Mouse (Mus musculus): Measurements from ENCODE around the gene Camta2. TPM values are rescaled to one million over a fixed set of nuclear protein-coding genes. Genes with fewer than 3 reads are reported as not detected.

The Camta2 gene
- polyA plus RNA-seq, 1 experiment from 2014 or later = 8.7 TPM

DNA sequence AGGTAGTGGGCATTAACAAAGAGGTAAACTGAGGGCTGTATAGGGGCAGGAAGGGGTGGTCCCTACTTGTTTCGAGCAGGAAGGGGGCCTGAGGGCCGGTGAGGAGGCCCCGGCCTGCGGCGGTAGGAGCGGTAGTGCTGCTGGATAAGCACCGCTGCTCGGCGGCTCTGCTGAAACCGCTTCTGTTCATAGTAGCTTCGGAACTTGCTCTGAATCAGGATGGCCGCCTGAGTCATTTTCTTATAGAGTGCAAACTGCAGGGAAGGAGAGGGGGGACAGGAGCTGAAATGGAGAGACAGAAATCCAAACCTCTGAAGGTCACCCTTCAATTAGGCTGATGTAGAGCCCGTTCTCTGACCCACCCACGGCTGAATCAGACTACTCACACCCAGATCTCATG lies 17.4 kb downstream of the Camta2 start:
- ATAC-seq (no peak), DNase-seq (ENCODE audit: low spot score) (no peak)
- H3K27ac ChIP-seq (ENCODE audit: low read depth, low read length) = peak overlapping the region; percentile 96; the same call in 1 of the 2 replicates
- H3K9ac ChIP-seq (ENCODE audit: low read length) = peak overlapping the region; percentile 83
- peaks cover 14% of the 10 kb centered on the region for H3K4me1 ChIP-seq (ENCODE audit: control insufficient read depth, insufficient read depth, low read length)
- peaks cover 36% of the 10 kb centered on the region for H3K36me3 ChIP-seq (ENCODE audit: control insufficient read depth, insufficient read depth, low read length)
- WGBS = 39% methylated on average over 14 of the region's 14 CpGs
- no peaks in the 10 kb centered on the region for H3K27me3 ChIP-seq (replicated peaks; ENCODE audit: control insufficient read depth, insufficient read depth, low read length)
- H3K4me3 ChIP-seq (ENCODE audit: low read depth, low read length) = peak overlapping the region; percentile 68
- H3K9me3 ChIP-seq (replicated peaks; ENCODE audit: control insufficient read depth, low read length) = no peaks in the 10 kb centered on the region
- H3K4me2 ChIP-seq (ENCODE audit: low read length) = peak overlapping the region; percentile 97

DNA sequence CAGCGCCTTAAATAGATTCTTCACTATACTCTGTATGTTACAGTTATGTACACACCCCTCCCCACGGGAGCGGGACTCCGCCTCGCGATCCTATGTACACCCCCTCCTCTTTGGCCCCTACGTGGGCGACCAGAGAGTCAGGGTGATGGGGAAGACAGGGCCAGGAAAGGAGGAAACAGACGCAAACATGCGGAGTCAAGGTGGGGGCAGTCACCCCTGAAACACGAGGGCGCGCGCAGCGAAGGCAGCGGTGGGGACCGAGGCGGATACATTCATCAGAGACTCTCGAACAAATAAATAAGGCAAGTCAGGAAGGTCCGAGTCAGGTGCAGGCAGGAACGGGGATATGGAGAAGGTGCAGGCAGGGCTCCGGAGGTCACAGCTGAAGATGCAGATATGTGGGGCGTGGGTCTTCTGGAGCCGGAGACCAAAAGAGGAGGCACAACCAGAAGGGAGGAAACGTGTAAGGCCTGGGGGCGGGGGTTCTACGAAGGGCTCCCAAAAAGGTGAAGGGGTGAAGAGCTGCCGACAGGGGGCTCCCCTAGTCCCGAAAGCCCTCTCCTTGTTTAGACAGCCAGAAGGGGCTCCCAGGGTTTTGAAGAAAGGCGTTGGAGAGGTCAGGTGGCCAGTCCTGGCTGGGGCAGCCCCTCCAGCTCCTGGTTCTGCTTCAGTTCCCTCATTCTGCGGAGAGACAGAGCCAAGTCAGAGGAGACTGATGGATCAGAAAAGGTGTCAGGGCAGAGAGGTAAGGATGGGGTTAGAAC lies 18.1 kb downstream of the Camta2 start:
- peak overlapping the region; percentile 83 for H3K9ac ChIP-seq (ENCODE audit: low read length)
- peak; percentile 78 for DNase-seq (ENCODE audit: low spot score)
- H3K27me3 ChIP-seq (replicated peaks; ENCODE audit: control insufficient read depth, insufficient read depth, low read length) = no peaks in the 10 kb centered on the region
- ATAC-seq = peak; percentile 47
- peaks cover 14% of the 10 kb centered on the region for H3K4me1 ChIP-seq (ENCODE audit: control insufficient read depth, insufficient read depth, low read length)
- peak overlapping the region; percentile 97 for H3K4me2 ChIP-seq (ENCODE audit: low read length)
- H3K27ac ChIP-seq (ENCODE audit: low read depth, low read length) = peak overlapping the region; percentile 96
- H3K9me3 ChIP-seq (replicated peaks; ENCODE audit: control insufficient read depth, low read length) = no peaks in the 10 kb centered on the region
- H3K36me3 ChIP-seq (ENCODE audit: control insufficient read depth, insufficient read depth, low read length) = peaks cover 36% of the 10 kb centered on the region
- WGBS = under 1% methylated on average over 31 of the region's 31 CpGs
- peak overlapping the region; percentile 68 for H3K4me3 ChIP-seq (ENCODE audit: low read depth, low read length)

DNA sequence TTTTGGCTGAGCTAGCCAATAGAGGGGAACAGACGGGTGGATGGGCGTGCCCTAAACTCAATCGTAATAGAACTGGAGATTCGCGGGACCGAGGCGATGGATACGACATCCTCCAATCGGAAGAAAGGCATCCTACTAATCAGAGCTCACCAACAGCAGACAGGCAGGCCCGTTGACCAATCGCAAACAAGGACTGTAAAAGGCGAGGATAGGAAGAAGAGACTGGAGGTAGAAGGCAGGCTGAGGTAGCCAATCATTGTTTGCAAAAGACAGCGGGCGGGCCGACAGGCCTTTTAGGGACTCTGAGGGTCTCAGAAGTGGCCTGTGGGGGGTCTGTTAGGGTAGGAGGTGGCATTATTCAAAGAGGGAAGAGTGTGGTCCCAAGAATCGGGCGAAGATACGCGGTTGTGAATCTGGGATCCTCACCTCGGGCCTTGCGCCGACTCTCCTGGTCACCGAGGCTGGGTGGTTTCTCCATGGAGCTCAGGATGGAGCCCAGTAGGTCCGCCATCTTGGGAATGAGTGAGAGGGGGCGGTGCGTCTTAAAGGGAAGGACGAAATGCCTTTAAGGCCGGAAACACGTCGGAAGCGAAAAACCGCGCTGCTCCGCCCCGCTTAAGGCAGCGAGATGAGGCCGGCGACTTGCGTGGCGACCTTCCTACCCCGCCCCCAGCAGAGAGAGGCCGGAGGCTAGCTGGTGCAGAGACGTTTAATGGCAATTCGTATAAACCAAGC lies 19.0 kb downstream of the Camta2 start, which contains the start of gene Spag7:
Gene Spag7, minus strand, starts transcription at position 646 of the 735 bp plus-strand sequence.
- H3K27ac ChIP-seq (ENCODE audit: low read depth, low read length) = peak within 1 kb of the TSS; percentile 96
- no peaks in the 10 kb centered on the region for H3K9me3 ChIP-seq (replicated peaks; ENCODE audit: control insufficient read depth, low read length)
- DNase-seq (ENCODE audit: low spot score) (peak; percentile 100), ATAC-seq (peak; percentile 97)
- H3K4me3 ChIP-seq (ENCODE audit: low read depth, low read length) = peak within 1 kb of the TSS; percentile 68
- WGBS = under 1% methylated on average over 44 of the region's 44 CpGs
- no peaks in the 10 kb centered on the region for H3K27me3 ChIP-seq (replicated peaks; ENCODE audit: control insufficient read depth, insufficient read depth, low read length)
- H3K36me3 ChIP-seq (ENCODE audit: control insufficient read depth, insufficient read depth, low read length) = peaks cover 39% of the 10 kb centered on the region
- peak within 1 kb of the TSS; percentile 97 for H3K4me2 ChIP-seq (ENCODE audit: low read length)
- H3K4me1 ChIP-seq (ENCODE audit: control insufficient read depth, insufficient read depth, low read length) = peaks cover 14% of the 10 kb centered on the region
- peak within 1 kb of the TSS; percentile 83 for H3K9ac ChIP-seq (ENCODE audit: low read length)

DNA sequence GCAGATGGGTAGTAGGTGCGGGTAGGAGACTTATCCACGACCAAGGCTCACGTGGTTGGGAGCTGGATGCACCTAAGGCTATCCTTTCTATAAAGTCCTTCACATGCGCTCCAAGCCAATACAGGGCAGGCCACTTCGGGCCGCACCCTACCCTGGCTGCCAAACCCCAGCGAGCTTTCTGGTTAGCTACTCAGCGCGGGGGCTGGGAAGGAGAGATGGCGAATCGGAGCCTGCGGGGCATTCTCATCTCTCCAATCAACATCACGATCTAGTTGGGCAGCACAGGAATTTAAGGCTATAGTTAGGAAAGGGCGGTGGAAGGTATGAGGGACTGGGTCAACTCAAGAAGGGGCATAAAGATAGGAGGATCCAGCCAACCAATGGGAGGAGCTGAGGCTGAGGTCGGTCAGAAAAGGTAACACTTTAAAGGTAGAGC lies 19.6 kb downstream of the Camta2 start:
- 1% methylated on average over 15 of the region's 15 CpGs for WGBS
- H3K9me3 ChIP-seq (replicated peaks; ENCODE audit: control insufficient read depth, low read length) = no peaks in the 10 kb centered on the region
- peak overlapping the region; percentile 68 for H3K4me3 ChIP-seq (ENCODE audit: low read depth, low read length)
- DNase-seq (ENCODE audit: low spot score) (no peak), ATAC-seq (no peak)
- peaks cover 14% of the 10 kb centered on the region for H3K4me1 ChIP-seq (ENCODE audit: control insufficient read depth, insufficient read depth, low read length)
- peak overlapping the region; percentile 85 for H3K4me2 ChIP-seq (ENCODE audit: low read length)
- H3K9ac ChIP-seq (ENCODE audit: low read length) = peak overlapping the region; percentile 70
- H3K27ac ChIP-seq (ENCODE audit: low read depth, low read length) = peak overlapping the region; percentile 74
- H3K36me3 ChIP-seq (ENCODE audit: control insufficient read depth, insufficient read depth, low read length) = peaks cover 42% of the 10 kb centered on the region
- no peaks in the 10 kb centered on the region for H3K27me3 ChIP-seq (replicated peaks; ENCODE audit: control insufficient read depth, insufficient read depth, low read length)

DNA sequence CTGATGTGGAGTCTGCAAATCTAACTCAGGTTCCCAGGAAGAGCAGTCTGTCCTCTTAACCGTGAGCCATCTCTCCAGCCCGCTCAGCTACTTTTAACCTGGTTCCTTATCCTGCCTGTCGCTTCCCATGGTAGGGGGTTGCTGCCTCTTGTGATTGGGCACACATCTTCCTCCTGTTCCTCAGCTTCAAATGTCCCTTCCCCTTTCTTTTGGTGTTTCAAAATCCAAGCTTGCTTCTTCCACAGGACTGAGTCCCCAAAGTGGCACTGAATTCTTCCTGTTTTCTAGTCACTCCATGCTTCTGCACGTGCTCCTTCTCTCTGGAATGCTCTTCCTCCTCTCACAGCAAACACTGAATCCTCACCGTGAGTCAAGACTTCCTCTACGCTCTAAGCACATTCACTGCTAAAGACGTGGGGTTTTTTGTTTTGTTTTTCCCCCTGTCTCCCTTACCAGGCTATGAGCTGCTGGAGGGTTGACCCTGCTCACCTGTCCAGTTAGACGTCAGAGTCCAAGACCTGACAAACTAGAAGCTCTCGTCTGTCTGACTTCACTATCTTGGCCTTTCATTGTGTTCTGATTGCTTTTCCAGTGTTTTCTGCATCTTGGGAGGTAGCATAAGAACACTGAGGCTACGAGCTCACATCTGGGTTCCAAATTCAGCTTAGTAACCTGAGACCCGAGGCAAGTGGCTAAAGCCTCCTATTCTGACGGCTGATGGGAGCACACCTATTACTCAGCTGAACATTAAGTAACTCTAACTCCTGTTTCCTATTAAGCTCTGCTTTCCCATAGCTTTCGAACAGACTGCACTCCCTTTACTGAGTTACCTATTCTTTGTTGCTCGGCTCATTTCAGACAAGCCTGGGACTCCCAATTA lies 20.4 kb downstream of the Camta2 start:
- WGBS = 72% methylated on average over 14 of the region's 14 CpGs
- peak overlapping the region; percentile 74; the same call in 1 of the 2 replicates for H3K27ac ChIP-seq (ENCODE audit: low read depth, low read length)
- no peak for ATAC-seq
- H3K4me1 ChIP-seq (ENCODE audit: control insufficient read depth, insufficient read depth, low read length) = peaks cover 14% of the 10 kb centered on the region
- H3K4me2 ChIP-seq (ENCODE audit: low read length) = peak overlapping the region; percentile 85
- H3K9ac ChIP-seq (ENCODE audit: low read length) = peak overlapping the region; percentile 70
- H3K9me3 ChIP-seq (replicated peaks; ENCODE audit: control insufficient read depth, low read length) = no peaks in the 10 kb centered on the region
- peaks cover 50% of the 10 kb centered on the region for H3K36me3 ChIP-seq (ENCODE audit: control insufficient read depth, insufficient read depth, low read length)
- DNase-seq (ENCODE audit: low spot score) = no peak
- peak overlapping the region; percentile 68 for H3K4me3 ChIP-seq (ENCODE audit: low read depth, low read length)
- no peaks in the 10 kb centered on the region for H3K27me3 ChIP-seq (replicated peaks; ENCODE audit: control insufficient read depth, insufficient read depth, low read length)

DNA sequence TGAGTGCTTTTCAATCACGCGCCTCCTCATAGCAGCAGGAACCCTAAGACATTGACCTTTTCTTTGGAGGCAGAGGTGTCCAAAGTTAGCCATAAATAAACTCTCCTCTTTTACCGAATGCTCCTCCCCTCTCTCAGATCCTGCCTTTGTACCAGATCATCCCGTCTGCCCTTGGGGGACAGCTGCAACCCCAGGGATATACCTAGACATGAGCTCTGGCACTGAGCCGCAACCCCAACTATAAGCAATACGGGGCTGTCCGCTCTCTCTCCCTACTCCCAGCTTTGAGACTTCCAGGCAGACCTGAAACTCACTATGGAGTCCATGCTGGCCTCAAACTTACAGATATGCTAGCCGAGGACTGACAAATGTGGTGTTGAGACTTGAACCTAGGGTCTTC lies 21.2 kb downstream of the Camta2 start:
- ATAC-seq = no peak

DNA sequence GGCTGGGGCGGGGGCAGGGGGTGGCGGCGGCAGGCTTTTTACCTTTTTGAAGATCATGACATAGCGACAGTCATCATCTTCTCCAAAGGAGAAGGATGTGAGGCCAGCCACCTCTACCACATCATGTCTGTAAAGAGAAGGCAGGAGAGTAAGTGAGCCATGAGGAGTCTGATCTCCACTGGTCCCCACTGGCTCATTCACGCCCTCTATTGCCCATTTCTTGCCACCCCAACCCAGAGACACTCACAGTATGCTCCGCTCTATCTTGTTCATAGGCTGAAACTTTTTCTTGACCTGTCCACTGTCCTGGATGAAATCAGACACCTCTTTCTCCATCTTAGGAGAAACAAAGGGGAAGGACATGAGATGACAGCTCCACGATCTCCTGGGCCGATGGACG lies 23.2 kb downstream of the Camta2 start:
- DNase-seq (ENCODE audit: low spot score) (no peak), ATAC-seq (no peak)
- H3K9ac ChIP-seq (ENCODE audit: low read length) = no peak overlapping the region
- H3K4me3 ChIP-seq (ENCODE audit: low read depth, low read length) = no peak overlapping the region
- peaks cover 7% of the 10 kb centered on the region for H3K4me1 ChIP-seq (ENCODE audit: control insufficient read depth, insufficient read depth, low read length)
- no peaks in the 10 kb centered on the region for H3K27me3 ChIP-seq (replicated peaks; ENCODE audit: control insufficient read depth, insufficient read depth, low read length)
- H3K9me3 ChIP-seq (replicated peaks; ENCODE audit: control insufficient read depth, low read length) = no peaks in the 10 kb centered on the region
- no peak overlapping the region for H3K27ac ChIP-seq (ENCODE audit: low read depth, low read length)
- H3K36me3 ChIP-seq (ENCODE audit: control insufficient read depth, insufficient read depth, low read length) = peaks cover 52% of the 10 kb centered on the region
- WGBS = 95% methylated on average over 9 of the region's 9 CpGs
- no peak overlapping the region for H3K4me2 ChIP-seq (ENCODE audit: low read length)

More for the DNA sequence above, 21.2 kb downstream of the Camta2 start:
- peaks cover 14% of the 10 kb centered on the region for H3K4me1 ChIP-seq (ENCODE audit: control insufficient read depth, insufficient read depth, low read length)
- H3K4me2 ChIP-seq (ENCODE audit: low read length) = no peak overlapping the region
- 94% methylated on average over 8 of the region's 8 CpGs for WGBS
- no peaks in the 10 kb centered on the region for H3K9me3 ChIP-seq (replicated peaks; ENCODE audit: control insufficient read depth, low read length)
- no peak for DNase-seq (ENCODE audit: low spot score)
- H3K36me3 ChIP-seq (ENCODE audit: control insufficient read depth, insufficient read depth, low read length) = peaks cover 49% of the 10 kb centered on the region
- no peak overlapping the region for H3K27ac ChIP-seq (ENCODE audit: low read depth, low read length)
- no peaks in the 10 kb centered on the region for H3K27me3 ChIP-seq (replicated peaks; ENCODE audit: control insufficient read depth, insufficient read depth, low read length)
- no peak overlapping the region for H3K9ac ChIP-seq (ENCODE audit: low read length)
- H3K4me3 ChIP-seq (ENCODE audit: low read depth, low read length) = no peak overlapping the region

DNA sequence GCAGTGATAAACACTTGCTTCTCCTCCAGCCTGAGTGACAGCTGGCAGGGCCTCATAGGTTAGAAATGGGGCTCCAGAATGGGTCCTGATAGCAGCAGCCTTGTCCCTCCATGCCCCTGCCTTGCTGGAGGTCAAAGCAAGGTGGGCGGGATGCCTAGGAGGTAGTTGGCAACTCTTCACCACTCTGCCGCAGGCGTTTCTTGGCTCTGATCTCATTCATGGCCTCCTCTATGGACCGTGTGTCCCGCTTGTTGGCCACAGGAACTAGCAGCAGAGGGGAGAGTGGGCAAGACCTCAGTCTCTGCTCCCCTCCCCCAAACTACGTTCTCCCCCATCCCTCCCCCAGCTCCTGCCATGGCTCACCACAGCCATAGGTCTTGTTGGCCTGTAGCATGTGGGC lies 23.9 kb downstream of the Camta2 start:
- peaks cover 7% of the 10 kb centered on the region for H3K4me1 ChIP-seq (ENCODE audit: control insufficient read depth, insufficient read depth, low read length)
- no peaks in the 10 kb centered on the region for H3K27me3 ChIP-seq (replicated peaks; ENCODE audit: control insufficient read depth, insufficient read depth, low read length)
- H3K36me3 ChIP-seq (ENCODE audit: control insufficient read depth, insufficient read depth, low read length) = peaks cover 52% of the 10 kb centered on the region
- no peak overlapping the region for H3K4me3 ChIP-seq (ENCODE audit: low read depth, low read length)
- no peak for DNase-seq (ENCODE audit: low spot score)
- 86% methylated on average over 6 of the region's 6 CpGs for WGBS
- H3K4me2 ChIP-seq (ENCODE audit: low read length) = no peak overlapping the region
- H3K9ac ChIP-seq (ENCODE audit: low read length) = no peak overlapping the region
- no peaks in the 10 kb centered on the region for H3K9me3 ChIP-seq (replicated peaks; ENCODE audit: control insufficient read depth, low read length)
- no peak for ATAC-seq
- no peak overlapping the region for H3K27ac ChIP-seq (ENCODE audit: low read depth, low read length)

Data from forebrain, embryonic 14.5 days (tissue).